Comparison of ENCODE assay signal across 40 mouse cellular contexts in the genomic region with DNA sequence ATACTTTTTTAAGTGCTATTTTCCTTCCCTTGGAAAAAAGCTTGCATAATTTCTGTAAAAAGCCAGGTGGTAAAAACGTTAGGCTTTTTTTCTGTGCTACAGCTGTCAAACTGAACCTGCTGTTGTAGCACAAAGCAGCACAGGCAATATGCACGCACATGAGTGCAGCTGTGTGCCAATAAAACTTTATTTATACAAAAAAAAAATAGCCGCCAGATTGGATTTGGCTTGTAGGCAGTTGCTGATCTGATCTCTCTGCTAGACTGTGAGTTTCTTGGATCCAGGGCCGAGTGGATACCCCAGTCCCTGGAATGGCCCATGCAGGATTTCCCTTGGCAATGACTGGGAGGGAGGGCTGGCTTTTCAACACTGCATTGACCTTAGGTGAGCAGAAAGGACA. TPM values are rescaled to one million over a fixed set of nuclear protein-coding genes. Genes with fewer than 3 reads are reported as not detected.
"Had no signal": no experiment of that assay in that cellular context is flagged by ENCODE, and none has a peak within 500 bp of the region (broad histone marks: within the 10 kb centered on the region; RNA-seq: fewer than 3 reads in every experiment).

No protein-coding gene starts in this region.

- H3K27me3 ChIP-seq: heart, embryonic 13.5 days; heart, embryonic 15.5 days; hindbrain, embryonic 13.5 days; hindbrain, embryonic 15.5 days; limb, embryonic 15.5 days had no signal

- H3K27ac ChIP-seq: heart, adult 2 months; heart, embryonic 13.5 days; heart, embryonic 15.5 days; hindbrain, embryonic 13.5 days; hindbrain, embryonic 15.5 days; hindbrain, postnatal 0 days; kidney, embryonic 15.5 days; kidney, postnatal 0 days; limb, embryonic 13.5 days; limb, embryonic 15.5 days; liver, embryonic 12.5 days had no signal

- H3K36me3 ChIP-seq: heart, embryonic 15.5 days; hindbrain, embryonic 13.5 days; hindbrain, embryonic 15.5 days; kidney, embryonic 15.5 days; limb, embryonic 13.5 days; limb, embryonic 15.5 days; liver, embryonic 12.5 days had no signal

- H3K9me3 ChIP-seq: heart, embryonic 15.5 days; hindbrain, embryonic 15.5 days had no signal

- DNase-seq: gastrocnemius, postnatal 14 days; gastrocnemius, postnatal 36 days; heart, adult 2 months; heart, postnatal 14 days; heart, postnatal 36 days; kidney, adult 11 months; kidney, adult 2 months; kidney, adult 9 months; kidney, postnatal 14 days; kidney, postnatal 36 days; layer of hippocampus, adult 9-11 months; layer of hippocampus, postnatal 36 days; left cerebral cortex, postnatal 4 days had no signal

- H3K9ac ChIP-seq: heart, embryonic 13.5 days; heart, embryonic 15.5 days; hindbrain, embryonic 13.5 days; hindbrain, embryonic 15.5 days; kidney, embryonic 15.5 days; limb, embryonic 13.5 days; limb, embryonic 15.5 days; liver, embryonic 12.5 days had no signal

- H3K4me3 ChIP-seq: heart, adult 2 months; heart, embryonic 13.5 days; heart, embryonic 15.5 days; hindbrain, embryonic 13.5 days; hindbrain, embryonic 15.5 days; kidney, embryonic 15.5 days; limb, embryonic 13.5 days; limb, embryonic 15.5 days; liver, embryonic 12.5 days had no signal

- H3K4me2 ChIP-seq: heart, embryonic 11.5 days; heart, embryonic 13.5 days; heart, embryonic 15.5 days; hindbrain, embryonic 13.5 days; hindbrain, embryonic 15.5 days; kidney, embryonic 15.5 days; limb, embryonic 13.5 days; limb, embryonic 15.5 days; liver, embryonic 12.5 days had no signal

- ATAC-seq: hindbrain, postnatal 0 days; intestine, embryonic 16.5 days; liver, embryonic 12.5 days had no signal

RNA-seq across cellular contexts. Expression of gene Ccdc182, which starts 36.2 kb away (rescaled TPM):
- total RNA-seq: gastrocnemius, adult 18-20 months; gastrocnemius, adult 8-10 months; gastrocnemius, postnatal 14 days; gastrocnemius, postnatal 36 days; heart, adult 2 months; heart, postnatal 14 days; heart, postnatal 36 days; hematopoietic stem cell, adult 5-6 weeks; hindbrain, postnatal 0 days; layer of hippocampus, adult 18-20 months; layer of hippocampus, adult 8-10 months; layer of hippocampus, postnatal 14 days; layer of hippocampus, postnatal 36 days; left cerebral cortex, adult 18-20 months; left cerebral cortex, adult 8-10 months; left cerebral cortex, postnatal 10 days; left cerebral cortex, postnatal 25 days; left cerebral cortex, postnatal 4 days; liver, adult 2 months had no signal
- polyA plus RNA-seq: gonadal fat pad, adult 2 months; heart, adult 2 months; heart, embryonic 11.5 days; heart, embryonic 13.5 days; heart, embryonic 15.5 days; heart, postnatal 0 days; hindbrain, postnatal 0 days; intestine, embryonic 14.5 days; intestine, embryonic 16.5 days; large intestine, adult 2 months; limb, embryonic 15.5 days; liver, adult 2 months had no signal
